Mouse (Mus musculus): Measurements from ENCODE around the gene Ube2u.

Ube2u gene

GRCm38 (mm10) chr4:100553296-100553695 lies 74.6 kb downstream of the Ube2u start:
- no peak for DNase-seq

- DNase-seq, result peak; percentile 90
These were observed 109.9 kb downstream of the Ube2u start for GRCm38 (mm10) chr4:100588236-100589206.

- peak; percentile 24 to 32 for DNase-seq
These were observed 117.1 kb downstream of the Ube2u start for GRCm38 (mm10) chr4:100595771-100596170.

GRCm38 (mm10) chr4:100596630-100597029 lies 118.0 kb downstream of the Ube2u start:
- DNase-seq, result peak; percentile 76 to 87

GRCm38 (mm10) chr4:100597049-100597448 lies 118.4 kb downstream of the Ube2u start:
- DNase-seq, result peak in 1 of 2 experiments; percentile 33
